In the genomic region with DNA sequence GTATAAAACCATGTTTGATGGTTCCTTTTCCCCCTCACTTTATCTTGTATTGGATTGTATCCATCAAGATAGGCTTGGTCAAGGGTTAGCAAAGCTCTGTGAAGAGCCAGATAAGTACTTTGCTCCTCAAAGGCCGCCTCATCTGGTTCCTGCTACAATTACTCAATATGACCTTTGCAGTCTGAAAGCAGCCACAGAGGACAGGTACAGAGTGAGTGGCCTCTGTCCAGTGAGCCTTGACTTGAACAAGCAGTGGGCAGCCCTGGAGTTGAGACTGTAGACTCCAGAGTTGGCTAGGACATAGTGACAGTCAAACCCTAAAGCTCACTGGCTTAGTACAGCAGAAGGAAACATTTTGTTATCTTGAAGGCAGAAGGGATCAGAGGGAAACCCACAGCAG, we compare ENCODE assay signal across 25 mouse cellular contexts. TPM values are rescaled to one million over a fixed set of nuclear protein-coding genes. Genes with fewer than 3 reads are reported as not detected.
DNase-seq lines count a peak whose midpoint lies in the region; ATAC-seq and TF ChIP-seq lines count a peak whose summit lies in the region.
"Had no signal": no experiment of that assay in that cellular context is flagged by ENCODE, and none has a peak within 500 bp of the region (broad histone marks: within the 10 kb centered on the region; RNA-seq: fewer than 3 reads in every experiment).

No protein-coding gene starts in this region.

- 22% methylated on average over 1 of the region's 1 CpGs for WGBS in liver, adult 2 months
- WGBS in liver, postnatal 0 days (ENCODE audit: insufficient replicate concordance), result 42% methylated on average over 1 of the region's 1 CpGs
- WGBS in forebrain, embryonic 12.5 days, result 89% methylated on average over 1 of the region's 1 CpGs
- WGBS in lung, postnatal 0 days, result 41% methylated on average over 1 of the region's 1 CpGs
- WGBS in forebrain, postnatal 0 days, result 76% methylated on average over 1 of the region's 1 CpGs

- no peaks in the 10 kb centered on the region for H3K79me2 ChIP-seq in liver, adult 2 months (ENCODE audit: control insufficient read depth, insufficient read depth, low read length)

- no peak for TF ChIP-seq POLR2A in liver, adult 2 months (IDR thresholded peaks at IDR 0.05; ENCODE audit: extremely low read depth, insufficient read depth, low read length)

- H3K36me3 ChIP-seq in liver, adult 2 months (ENCODE audit: control insufficient read depth, insufficient read depth, low read length), result peaks cover 51% of the 10 kb centered on the region
- H3K36me3 ChIP-seq in liver, postnatal 0 days (replicated peaks; ENCODE audit: insufficient read depth, low read length), result peaks cover 35% of the 10 kb centered on the region
- peaks cover 65% of the 10 kb centered on the region for H3K36me3 ChIP-seq in forebrain, embryonic 12.5 days (replicated peaks)
- peaks cover 12% of the 10 kb centered on the region; the same call in 1 of the 2 replicates for H3K36me3 ChIP-seq in lung, postnatal 0 days (ENCODE audit: insufficient read depth, low read length)
- H3K36me3 ChIP-seq in forebrain, postnatal 0 days (ENCODE audit: insufficient read depth), result peaks cover 64% of the 10 kb centered on the region

- H3K27ac ChIP-seq in liver, adult 2 months (replicated peaks; ENCODE audit: insufficient read depth, low read depth, low read length), result peak overlapping the region; percentile 92
- H3K27ac ChIP-seq in liver, postnatal 0 days (ENCODE audit: low read depth), result peak overlapping the region; percentile 74
- H3K27ac ChIP-seq in forebrain, embryonic 12.5 days, result no peak overlapping the region
- H3K27ac ChIP-seq in lung, postnatal 0 days (ENCODE audit: low read length), result no peak overlapping the region
- no peak overlapping the region for H3K27ac ChIP-seq in forebrain, postnatal 0 days (ENCODE audit: low read depth, low read length)
- H3K27ac ChIP-seq: forebrain, embryonic 10.5 days; heart, embryonic 15.5 days; hindbrain, embryonic 14.5 days; limb, embryonic 13.5 days; lung, embryonic 15.5 days; midbrain, embryonic 15.5 days; neural tube, embryonic 13.5 days; stomach, embryonic 15.5 days had no signal

- no peaks in the 10 kb centered on the region for H3K27me3 ChIP-seq in liver, adult 2 months (ENCODE audit: control insufficient read depth, insufficient read depth, low read length)
- H3K27me3 ChIP-seq in liver, postnatal 0 days (ENCODE audit: insufficient read depth, low read length), result no peaks in the 10 kb centered on the region
- H3K27me3 ChIP-seq in forebrain, embryonic 12.5 days, result no peaks in the 10 kb centered on the region
- H3K27me3 ChIP-seq in lung, postnatal 0 days (replicated peaks; ENCODE audit: insufficient read depth, low read length), result no peaks in the 10 kb centered on the region
- H3K27me3 ChIP-seq in forebrain, postnatal 0 days (ENCODE audit: insufficient read depth, low read length), result no peaks in the 10 kb centered on the region
- H3K27me3 ChIP-seq: heart, embryonic 15.5 days; limb, embryonic 13.5 days; lung, embryonic 15.5 days; midbrain, embryonic 15.5 days; neural tube, embryonic 13.5 days; stomach, embryonic 15.5 days had no signal

- peak; percentile 98 for DNase-seq in liver, adult 2 months (ENCODE audit: extremely low read depth, low read depth, low spot score)
- no peak for DNase-seq in liver
- peak; percentile 90 for DNase-seq in kidney, adult 9 months
- DNase-seq in kidney, postnatal 25 days, result peak; percentile 61 to 87
- DNase-seq in liver, postnatal 0 days, result no peak
- no peak for DNase-seq in lung, postnatal 0 days (ENCODE audit: low spot score)
- no peak for DNase-seq in forebrain, postnatal 0 days
- DNase-seq: adrenal gland, adult 8-10 months; cerebellum, adult 18-20 months; cerebellum, postnatal 14 days; gastrocnemius, postnatal 36 days; heart, postnatal 4 days; layer of hippocampus, adult 9-11 months; lung, postnatal 4 days had no signal

- H3K9me3 ChIP-seq in liver, postnatal 0 days (ENCODE audit: low read length), result no peaks in the 10 kb centered on the region
- H3K9me3 ChIP-seq in forebrain, embryonic 12.5 days, result no peaks in the 10 kb centered on the region
- no peaks in the 10 kb centered on the region for H3K9me3 ChIP-seq in lung, postnatal 0 days (ENCODE audit: low read length)
- H3K9me3 ChIP-seq in forebrain, postnatal 0 days (ENCODE audit: low read length), result no peaks in the 10 kb centered on the region
- H3K9me3 ChIP-seq: forebrain, embryonic 10.5 days; heart, embryonic 15.5 days; limb, embryonic 13.5 days; lung, embryonic 15.5 days; midbrain, embryonic 15.5 days; neural tube, embryonic 13.5 days; stomach, embryonic 15.5 days had no signal

- H3K4me3 ChIP-seq in liver, adult 2 months (ENCODE audit: insufficient read depth, low read depth, low read length), result no peak overlapping the region
- H3K4me3 ChIP-seq in liver, postnatal 0 days (ENCODE audit: low read depth, low read length), result no peak overlapping the region
- H3K4me3 ChIP-seq in forebrain, embryonic 12.5 days (replicated peaks), result no peak overlapping the region
- no peak overlapping the region for H3K4me3 ChIP-seq in lung, postnatal 0 days (ENCODE audit: low read depth, low read length)
- no peak overlapping the region for H3K4me3 ChIP-seq in forebrain, postnatal 0 days (ENCODE audit: low read depth, low read length)
- H3K4me3 ChIP-seq: forebrain, embryonic 10.5 days; heart, embryonic 15.5 days; limb, embryonic 13.5 days; lung, embryonic 15.5 days; midbrain, embryonic 15.5 days; myocyte; neural tube, embryonic 13.5 days; stomach, embryonic 15.5 days had no signal

- peak overlapping the region; percentile 24; the same call in 1 of the 2 replicates for H3K9ac ChIP-seq in liver, adult 2 months (ENCODE audit: low read depth, low read length)
- no peak overlapping the region for H3K9ac ChIP-seq in liver, postnatal 0 days (replicated peaks)
- H3K9ac ChIP-seq in forebrain, embryonic 12.5 days, result no peak overlapping the region
- H3K9ac ChIP-seq in lung, postnatal 0 days (replicated peaks; ENCODE audit: low read depth), result no peak overlapping the region
- H3K9ac ChIP-seq in forebrain, postnatal 0 days, result no peak overlapping the region
- H3K9ac ChIP-seq: heart, embryonic 15.5 days; hindbrain, embryonic 14.5 days; limb, embryonic 13.5 days; lung, embryonic 15.5 days; midbrain, embryonic 15.5 days; neural tube, embryonic 13.5 days; stomach, embryonic 15.5 days had no signal

- H3K4me2 ChIP-seq in liver, postnatal 0 days (ENCODE audit: low read depth, low read length), result no peak overlapping the region
- H3K4me2 ChIP-seq in forebrain, embryonic 12.5 days, result no peak overlapping the region
- H3K4me2 ChIP-seq in lung, postnatal 0 days (replicated peaks; ENCODE audit: low read depth, low read length), result no peak overlapping the region
- H3K4me2 ChIP-seq in forebrain, postnatal 0 days (ENCODE audit: low read depth), result no peak overlapping the region
- H3K4me2 ChIP-seq: heart, embryonic 15.5 days; hindbrain, embryonic 14.5 days; limb, embryonic 13.5 days; lung, embryonic 15.5 days; midbrain, embryonic 15.5 days; neural tube, embryonic 13.5 days; stomach, embryonic 15.5 days had no signal

- TF ChIP-seq EP300 in liver, postnatal 0 days (IDR thresholded peaks at IDR 0.05; ENCODE audit: low read depth), result no peak
- TF ChIP-seq EP300 in lung, postnatal 0 days (IDR thresholded peaks at IDR 0.05), result no peak

- TF ChIP-seq CTCF in liver, adult 2 months (IDR thresholded peaks at IDR 0.05; ENCODE audit: low read depth, low read length), result no peak
- no peak for TF ChIP-seq CTCF in liver, postnatal 0 days (IDR thresholded peaks at IDR 0.05; ENCODE audit: low read depth)
- no peak for TF ChIP-seq CTCF in lung, postnatal 0 days (IDR thresholded peaks at IDR 0.05)
- no peak for TF ChIP-seq CTCF in forebrain, postnatal 0 days (IDR thresholded peaks at IDR 0.05; ENCODE audit: low read depth)

- H3K4me1 ChIP-seq in liver, adult 2 months (ENCODE audit: control insufficient read depth, insufficient read depth, low read length), result peaks cover 60% of the 10 kb centered on the region
- 0 out of 2 replicates have a peak, but pooled peaks cover 4% of the 10 kb centered on the region for H3K4me1 ChIP-seq in liver, postnatal 0 days (ENCODE audit: insufficient read depth)
- no peaks in the 10 kb centered on the region for H3K4me1 ChIP-seq in forebrain, embryonic 12.5 days
- H3K4me1 ChIP-seq in lung, postnatal 0 days (ENCODE audit: insufficient read depth, low read depth, low read length), result no peaks in the 10 kb centered on the region
- H3K4me1 ChIP-seq in forebrain, postnatal 0 days (ENCODE audit: insufficient read depth), result no peaks in the 10 kb centered on the region
- H3K4me1 ChIP-seq: forebrain, embryonic 10.5 days; heart, embryonic 15.5 days; limb, embryonic 13.5 days; lung, embryonic 15.5 days; midbrain, embryonic 15.5 days; neural tube, embryonic 13.5 days; stomach, embryonic 15.5 days had no signal

- peak; percentile 81 for ATAC-seq in liver, postnatal 0 days
- no peak for ATAC-seq in forebrain, embryonic 12.5 days (ENCODE audit: low FRiP score)
- ATAC-seq in lung, postnatal 0 days, result no peak
- ATAC-seq in forebrain, postnatal 0 days, result no peak
- ATAC-seq: inflammation-experienced regulatory T-cells, adult 6 months; midbrain, embryonic 15.5 days had no signal

RNA-seq across cellular contexts. Expression of gene Nat8f1, which starts 13.8 kb away (rescaled TPM):
- total RNA-seq in liver, adult 2 months (2014; rRNA removed), result 328 and 390 TPM in 2 replicates
- polyA plus RNA-seq in liver, adult 2 months (2012; rRNA removed), result 627 and 681 TPM in 2 replicates
- 37.4 and 38.1 TPM in 2 replicates for polyA plus RNA-seq in liver, postnatal 0 days (2015; fragmentation: Nextera tagmentation; extraction: Ambion mirVana)
- polyA plus RNA-seq in forebrain, embryonic 12.5 days (2016; fragmentation: Nextera tagmentation; extraction: Ambion mirVana), result 7.0 and 10.2 TPM in 2 replicates
- 8.0 and 11.2 TPM in 2 replicates for polyA plus RNA-seq in lung, postnatal 0 days (2015; fragmentation: Nextera tagmentation; extraction: Ambion mirVana)
- 10.7 and 18.1 TPM in 2 replicates for total RNA-seq in forebrain, postnatal 0 days (2014; rRNA removed)
- polyA plus RNA-seq in forebrain, postnatal 0 days (2015; fragmentation: Nextera tagmentation; extraction: Ambion mirVana), result 13.1 and 15.3 TPM in 2 replicates

RNA-seq across cellular contexts. Expression of gene Tprkb, which starts 17.6 kb away (rescaled TPM):
- 159 and 170 TPM in 2 replicates for total RNA-seq in liver, adult 2 months (2014; rRNA removed)
- polyA plus RNA-seq in liver, adult 2 months (2012; rRNA removed), result 93.1 and 100 TPM in 2 replicates
- 25.0 and 26.7 TPM in 2 replicates for polyA plus RNA-seq in liver, postnatal 0 days (2015; fragmentation: Nextera tagmentation; extraction: Ambion mirVana)
- 39.1 TPM in 2 replicates for polyA plus RNA-seq in forebrain, embryonic 12.5 days (2016; fragmentation: Nextera tagmentation; extraction: Ambion mirVana)
- polyA plus RNA-seq in lung, postnatal 0 days (2015; fragmentation: Nextera tagmentation; extraction: Ambion mirVana), result 23.8 and 26.2 TPM in 2 replicates
- total RNA-seq in forebrain, postnatal 0 days (2014; rRNA removed), result 50.2 and 66.8 TPM in 2 replicates
- polyA plus RNA-seq in forebrain, postnatal 0 days (2015; fragmentation: Nextera tagmentation; extraction: Ambion mirVana), result 54.5 and 69.6 TPM in 2 replicates

RNA-seq across cellular contexts. Expression of gene Nat8f4, which starts 24.6 kb away (rescaled TPM):
- total RNA-seq in liver, adult 2 months (2014; rRNA removed), result 4.4 and 4.5 TPM in 2 replicates
- 2.9 and 3.5 TPM in 2 replicates for polyA plus RNA-seq in liver, adult 2 months (2012; rRNA removed)
- polyA plus RNA-seq in liver, postnatal 0 days (2015; fragmentation: Nextera tagmentation; extraction: Ambion mirVana), result 2.0 and 2.5 TPM in 2 replicates
- polyA plus RNA-seq in forebrain, embryonic 12.5 days (2016; fragmentation: Nextera tagmentation; extraction: Ambion mirVana), result 7.6 and 7.9 TPM in 2 replicates
- 2.6 and 2.7 TPM in 2 replicates for polyA plus RNA-seq in lung, postnatal 0 days (2015; fragmentation: Nextera tagmentation; extraction: Ambion mirVana)
- total RNA-seq in forebrain, postnatal 0 days (2014; rRNA removed), result 5.5 and 6.0 TPM in 2 replicates
- polyA plus RNA-seq in forebrain, postnatal 0 days (2015; fragmentation: Nextera tagmentation; extraction: Ambion mirVana), result 4.3 and 6.5 TPM in 2 replicates

RNA-seq across cellular contexts. Expression of gene Dusp11, which starts 32.2 kb away (rescaled TPM):
- total RNA-seq in liver, adult 2 months (2014; rRNA removed), result 26.1 and 37.7 TPM in 2 replicates
- 19.6 and 28.9 TPM in 2 replicates for polyA plus RNA-seq in liver, adult 2 months (2012; rRNA removed)
- polyA plus RNA-seq in liver, postnatal 0 days (2015; fragmentation: Nextera tagmentation; extraction: Ambion mirVana), result 20.8 and 23.9 TPM in 2 replicates
- 47.3 and 49.5 TPM in 2 replicates for polyA plus RNA-seq in forebrain, embryonic 12.5 days (2016; fragmentation: Nextera tagmentation; extraction: Ambion mirVana)
- polyA plus RNA-seq in lung, postnatal 0 days (2015; fragmentation: Nextera tagmentation; extraction: Ambion mirVana), result 32.0 and 44.3 TPM in 2 replicates
- 67.2 and 79.4 TPM in 2 replicates for total RNA-seq in forebrain, postnatal 0 days (2014; rRNA removed)
- polyA plus RNA-seq in forebrain, postnatal 0 days (2015; fragmentation: Nextera tagmentation; extraction: Ambion mirVana), result 27.6 and 28.3 TPM in 2 replicates

Comparison
In these comparisons a context has a peak if more than half of its experiments do, and no peak if none do; other contexts are left out.
1. DNase-seq: peak in liver, adult 2 months (single experiment), kidney, adult 9 months (single experiment) and kidney, postnatal 25 days (2 of 2); none in liver (single experiment), liver, postnatal 0 days (single experiment), lung, postnatal 0 days (single experiment) and forebrain, postnatal 0 days (single experiment).
2. RNA of gene Nat8f1, which starts 13.8 kb away (polyA plus RNA-seq): 627 to 681 TPM in liver, adult 2 months; 37.4 to 38.1 TPM in liver, postnatal 0 days, 13.1 to 15.3 TPM in forebrain, postnatal 0 days, 8.0 to 11.2 TPM in lung, postnatal 0 days and 7.0 to 10.2 TPM in forebrain, embryonic 12.5 days; every median in the first group is over 10 times any median in the second.
3. H3K27ac ChIP-seq: peak in liver, adult 2 months (single experiment) and liver, postnatal 0 days (single experiment); none in forebrain, embryonic 12.5 days (single experiment), lung, postnatal 0 days (single experiment) and forebrain, postnatal 0 days (single experiment).